Comparison of ENCODE assay signal across 8 mouse cellular contexts in the genomic region with DNA sequence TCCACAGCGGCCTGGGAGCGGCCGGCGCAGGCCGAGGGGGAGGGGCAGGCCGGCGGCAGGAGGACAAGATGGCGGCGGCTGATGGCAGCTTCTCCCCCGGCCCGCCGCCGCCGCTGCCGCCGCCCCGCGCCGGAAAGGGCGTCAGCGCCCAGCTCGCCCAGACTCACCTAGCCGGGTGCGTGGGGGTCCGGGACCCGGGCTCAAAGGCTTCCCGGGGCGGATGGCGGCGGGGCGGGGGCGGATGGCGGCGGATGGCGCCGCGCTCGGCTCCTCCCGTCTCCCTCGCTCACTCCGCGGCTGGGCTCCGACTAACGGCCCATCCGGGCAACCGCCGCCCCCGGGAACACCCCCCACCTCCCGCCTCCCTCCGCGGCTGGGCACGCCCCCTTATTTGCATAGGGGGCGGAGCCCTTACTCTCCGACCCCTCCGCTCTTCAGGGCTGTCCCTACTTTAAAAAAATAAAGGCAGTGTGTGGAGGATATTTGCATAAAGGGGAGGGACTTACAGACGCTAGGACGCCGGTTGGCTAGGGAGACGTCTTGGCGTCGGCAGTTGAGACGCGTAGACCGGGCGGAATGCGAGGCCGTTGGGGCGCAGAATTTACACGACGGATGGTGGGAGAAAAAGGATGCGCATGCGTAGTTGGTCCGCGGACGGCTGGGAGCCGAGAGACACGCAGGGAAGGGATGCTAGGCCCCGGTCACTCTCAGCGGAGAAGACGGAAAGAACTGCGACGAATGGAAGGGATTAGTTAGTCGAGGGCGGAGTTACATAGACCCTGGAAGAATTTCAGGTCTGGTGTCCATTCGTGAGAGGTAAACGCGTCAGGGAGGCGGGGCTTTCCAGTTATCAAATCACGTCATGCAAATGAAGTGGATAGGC. TPM values are rescaled to one million over a fixed set of nuclear protein-coding genes. Genes with fewer than 3 reads are reported as not detected.
DNase-seq lines count a peak whose midpoint lies in the region; ATAC-seq and TF ChIP-seq lines count a peak whose summit lies in the region.

A gene (minus strand): TSS at position 330 of the 883 bp plus-strand sequence.

- no peaks in the 10 kb centered on the region for H3K9me3 ChIP-seq in embryonic facial prominence, embryonic 15.5 days (replicated peaks)
- no peaks in the 10 kb centered on the region for H3K9me3 ChIP-seq in limb, embryonic 14.5 days (ENCODE audit: control insufficient read depth, low read length)
- no peaks in the 10 kb centered on the region for H3K9me3 ChIP-seq in midbrain, postnatal 0 days (ENCODE audit: low read length)

- peak within 1 kb of the TSS; percentile 81 for H3K4me3 ChIP-seq in bone marrow, adult 2 months (replicated peaks; ENCODE audit: control insufficient read depth, low read depth, low read length)
- H3K4me3 ChIP-seq in embryonic facial prominence, embryonic 15.5 days (replicated peaks): peak within 1 kb of the TSS; percentile 100
- peak within 1 kb of the TSS; percentile 99 for H3K4me3 ChIP-seq in limb, embryonic 14.5 days (replicated peaks; ENCODE audit: low read length)
- peak within 1 kb of the TSS; percentile 87 for H3K4me3 ChIP-seq in midbrain, postnatal 0 days (ENCODE audit: low read depth, low read length)

- H3K27ac ChIP-seq in bone marrow, adult 2 months (ENCODE audit: control insufficient read depth, insufficient read depth, low read depth, low read length, poor library complexity): peak within 1 kb of the TSS; percentile 96
- H3K27ac ChIP-seq in embryonic facial prominence, embryonic 15.5 days (replicated peaks): peak within 1 kb of the TSS; percentile 100
- H3K27ac ChIP-seq in limb, embryonic 14.5 days (replicated peaks; ENCODE audit: low read depth, low read length): peak within 1 kb of the TSS; percentile 96
- H3K27ac ChIP-seq in midbrain, postnatal 0 days (ENCODE audit: low read depth, low read length): peak within 1 kb of the TSS; percentile 96

- TF ChIP-seq CTCF in bone marrow, adult 2 months (IDR thresholded peaks at IDR 0.05; ENCODE audit: control insufficient read depth, insufficient read depth, low read length): peak; percentile 7; the same call in 1 of the 2 replicates
- TF ChIP-seq CTCF in midbrain, postnatal 0 days (IDR thresholded peaks at IDR 0.05): peak; percentile 10; the same call in 1 of the 2 replicates

- H3K4me1 ChIP-seq in bone marrow, adult 2 months (ENCODE audit: control insufficient read depth, insufficient read depth, low read length): peaks cover 4% of the 10 kb centered on the region; the same call in 1 of the 2 replicates
- peaks cover 35% of the 10 kb centered on the region for H3K4me1 ChIP-seq in embryonic facial prominence, embryonic 15.5 days
- peaks cover 14% of the 10 kb centered on the region for H3K4me1 ChIP-seq in limb, embryonic 14.5 days (ENCODE audit: control insufficient read depth, insufficient read depth, low read length)
- H3K4me1 ChIP-seq in midbrain, postnatal 0 days (ENCODE audit: insufficient read depth, low read length): peaks cover 11% of the 10 kb centered on the region; the same call in 1 of the 2 replicates

- peaks cover 26% of the 10 kb centered on the region for H3K36me3 ChIP-seq in embryonic facial prominence, embryonic 15.5 days
- peaks cover 29% of the 10 kb centered on the region for H3K36me3 ChIP-seq in limb, embryonic 14.5 days (ENCODE audit: control insufficient read depth, insufficient read depth, low read length)
- peaks cover 25% of the 10 kb centered on the region for H3K36me3 ChIP-seq in midbrain, postnatal 0 days (ENCODE audit: insufficient read depth, low read length)

- peak within 1 kb of the TSS; percentile 100 for H3K9ac ChIP-seq in embryonic facial prominence, embryonic 15.5 days
- H3K9ac ChIP-seq in limb, embryonic 14.5 days (ENCODE audit: low read depth, low read length, severe bottlenecking): peak within 1 kb of the TSS; percentile 99
- peak within 1 kb of the TSS; percentile 98 for H3K9ac ChIP-seq in midbrain, postnatal 0 days (replicated peaks; ENCODE audit: low read length, poor library complexity, severe bottlenecking)

- WGBS in bone marrow, adult 2 months: under 1% methylated on average over 81 of the region's 89 CpGs
- under 1% methylated on average over 74 of the region's 89 CpGs for WGBS in embryonic facial prominence, embryonic 15.5 days
- 0% methylated on average over 46 of the region's 89 CpGs for WGBS in limb, embryonic 14.5 days
- under 1% methylated on average over 52 of the region's 89 CpGs for whole genome bisulfite sequencing in midbrain, postnatal 0 days

- DNase-seq in 416B (ENCODE audit: low read depth): peak; percentile 100
- DNase-seq in heart, adult 8-10 months (ENCODE audit: low spot score): peak; percentile 98
- DNase-seq in kidney, adult 9 months: peak; percentile 99
- DNase-seq in limb, embryonic 14.5 days (ENCODE audit: low spot score): peak; percentile 98
- DNase-seq in midbrain, postnatal 0 days (ENCODE audit: low spot score): peak; percentile 100
- peak; percentile 89 to 91 for DNase-seq in spleen, postnatal 14 days (ENCODE audit: low spot score in 2 of 2)

- peak; percentile 95 for ATAC-seq in embryonic facial prominence, embryonic 15.5 days (ENCODE audit: insufficient number of reproducible peaks, low FRiP score, low TSS enrichment, low read depth)
- peak; percentile 96 for ATAC-seq in limb, embryonic 14.5 days (ENCODE audit: low FRiP score, low read depth)
- ATAC-seq in midbrain, postnatal 0 days (ENCODE audit: low FRiP score): peak; percentile 96

- no peaks in the 10 kb centered on the region for H3K27me3 ChIP-seq in embryonic facial prominence, embryonic 15.5 days
- H3K27me3 ChIP-seq in limb, embryonic 14.5 days (ENCODE audit: control insufficient read depth, insufficient read depth, low read length): no peaks in the 10 kb centered on the region
- H3K27me3 ChIP-seq in midbrain, postnatal 0 days (ENCODE audit: insufficient read depth, low read length): no peaks in the 10 kb centered on the region

- TF ChIP-seq POLR2A in bone marrow, adult 2 months (IDR thresholded peaks at IDR 0.05; ENCODE audit: borderline replicate concordance, control insufficient read depth, low read depth, low read length): peak; percentile 77; the same call in 1 of the 2 replicates
- TF ChIP-seq POLR2A in limb, embryonic 14.5 days (IDR thresholded peaks at IDR 0.05; ENCODE audit: borderline replicate concordance, extremely low read depth, insufficient read depth, insufficient read length): peak; percentile 53; the same call in 1 of the 2 replicates

- H3K4me2 ChIP-seq in embryonic facial prominence, embryonic 15.5 days (replicated peaks): peak within 1 kb of the TSS; percentile 88
- peak within 1 kb of the TSS; percentile 85 for H3K4me2 ChIP-seq in limb, embryonic 14.5 days (replicated peaks; ENCODE audit: low read depth, low read length, severe bottlenecking)
- peak within 1 kb of the TSS; percentile 85 for H3K4me2 ChIP-seq in midbrain, postnatal 0 days (ENCODE audit: low read depth, low read length, poor library complexity, severe bottlenecking)

RNA-seq across cellular contexts. Expression of the gene that starts here (rescaled TPM):
- 208 and 214 TPM in 2 replicates for polyA plus RNA-seq in bone marrow, adult 2 months (2011; ENCODE audit: insufficient read depth, insufficient read length, low replicate concordance, missing spikeins)
- 179 and 198 TPM in 2 replicates for polyA plus RNA-seq in embryonic facial prominence, embryonic 15.5 days (2015; fragmentation: Nextera tagmentation; extraction: Ambion mirVana)
- 100 to 1,000 TPM; 130 to 143 (median 140) TPM for total RNA-seq in heart, adult 8-10 months (2022)
- 404 and 512 TPM in 2 replicates for polyA plus RNA-seq in limb, embryonic 14.5 days (2012; rRNA removed)
- 192 and 196 TPM in 2 replicates for polyA plus RNA-seq in limb, embryonic 14.5 days (2014; fragmentation: Nextera tagmentation; extraction: Ambion mirVana)
- total RNA-seq in midbrain, postnatal 0 days (2014; rRNA removed): 193 and 230 TPM in 2 replicates
- 85.7 and 88.0 TPM in 2 replicates for polyA plus RNA-seq in midbrain, postnatal 0 days (2015; fragmentation: Nextera tagmentation; extraction: Ambion mirVana)

Comparison
In these comparisons a context has a peak if more than half of its experiments do, and no peak if none do; other contexts are left out.
1. Peak in every context shown above with its lines: DNase-seq, ATAC-seq, H3K4me3 ChIP-seq and H3K27ac ChIP-seq.